Mouse (Mus musculus) spleen, postnatal 4 days (tissue): ENCODE measurements around the gene Prm3.

Source experiments
- DNase-seq, 2 experiments: peaks; one replicate each; pipeline ENCODE4 v3.0.0; 2022; ENCODE audit warnings: low spot score in 2 of 2

The Prm3 gene

DNA sequence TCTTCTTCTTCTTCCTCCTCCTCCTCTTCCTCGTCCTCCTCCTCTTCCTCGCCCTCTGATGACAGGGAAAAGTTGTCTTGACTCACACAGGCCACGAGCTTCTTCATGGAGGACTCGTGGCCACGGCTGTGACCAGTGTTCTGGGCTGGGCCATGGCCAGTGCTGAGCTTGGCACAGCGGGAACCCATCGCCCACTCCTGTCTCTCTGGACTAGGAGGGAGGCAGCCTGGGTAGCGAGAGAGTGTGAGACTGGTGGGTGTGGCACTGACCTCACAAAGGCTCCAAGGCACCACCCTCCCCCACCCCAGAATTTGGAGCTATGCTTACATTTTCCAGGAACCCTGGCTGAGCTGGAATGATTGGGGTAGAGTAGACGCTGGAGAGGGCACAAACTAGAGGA is at the start of gene Prm3:
Gene Prm3, minus strand, starts transcription at position 213 of the 400 bp plus-strand sequence.
- DNase-seq = no peak

GRCm38 (mm10) chr16:10840018-10840417 is 49.3 kb upstream of the Prm3 start:
- DNase-seq = no peak

DNA sequence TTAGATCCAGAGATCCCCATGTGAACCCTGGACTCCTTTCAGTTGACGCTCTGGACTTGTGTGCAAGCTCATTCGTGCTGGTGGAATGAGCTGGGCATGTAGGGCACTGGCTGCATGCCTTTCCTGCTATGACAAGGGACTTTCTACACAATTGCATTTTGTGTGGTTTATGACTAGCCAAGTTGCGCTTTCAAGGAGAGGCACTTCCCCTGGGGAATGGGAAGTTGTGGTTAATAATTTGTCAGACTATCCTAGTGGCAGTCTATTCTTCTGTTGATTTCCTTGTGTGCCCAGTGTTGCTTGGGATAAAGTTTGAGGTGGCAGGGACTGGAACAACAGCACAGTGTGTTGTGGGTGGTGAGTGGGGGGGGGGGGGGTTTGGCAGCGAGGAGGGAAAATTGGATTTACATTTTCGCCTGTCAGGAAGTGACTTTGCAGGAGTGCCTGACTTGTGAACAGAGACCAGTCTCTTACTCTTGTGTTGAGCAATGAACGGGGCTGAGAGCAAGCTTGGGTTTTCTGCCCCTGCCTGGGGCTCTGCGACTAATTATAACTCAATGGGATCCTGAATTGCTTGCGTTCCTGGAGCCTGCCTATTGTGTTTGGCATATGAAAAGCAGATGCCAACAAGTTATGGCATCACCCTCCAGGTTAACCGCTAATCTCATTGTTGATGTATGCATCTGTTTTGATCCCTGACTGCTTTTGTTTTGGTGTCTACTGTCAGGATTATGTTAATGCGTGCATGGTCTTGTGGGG is 48.0 kb upstream of the Prm3 start:
- DNase-seq = peak in 1 of 2 experiments; percentile 60

- DNase-seq = peak in 1 of 2 experiments; percentile 60
Observed at GRCm38 (mm10) chr16:10837903-10838302, 47.2 kb upstream of the Prm3 start.

- DNase-seq = peak in 1 of 2 experiments; percentile 59
Observed at GRCm38 (mm10) chr16:10837250-10837649, 46.5 kb upstream of the Prm3 start.

DNA sequence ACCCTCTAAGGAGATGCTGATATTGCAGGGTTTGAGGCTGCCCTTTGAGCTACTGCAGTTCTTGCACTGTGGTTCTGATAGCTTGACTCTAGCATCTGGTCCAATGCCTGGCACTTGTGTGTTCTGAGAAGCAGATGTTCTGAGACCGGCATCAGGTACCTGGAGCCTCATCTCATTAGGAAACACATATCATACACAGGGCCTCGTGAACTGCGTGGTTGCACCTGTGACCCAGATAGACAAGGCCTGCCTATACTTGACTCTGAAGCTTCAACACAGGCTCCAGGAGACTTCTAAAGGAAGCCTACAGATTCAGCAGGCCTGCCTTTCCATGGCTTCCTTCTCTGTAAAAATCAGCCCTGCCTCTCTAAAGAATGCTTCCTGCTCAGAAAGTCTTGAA is 45.7 kb upstream of the Prm3 start:
- no peak for DNase-seq

- peak; percentile 86 to 93 for DNase-seq
Observed at GRCm38 (mm10) chr16:10834911-10835587, 44.3 kb upstream of the Prm3 start, which contains the start of gene Rmi2. TSS of gene Rmi2 (plus strand) at chr16:10835059.

- DNase-seq = no peak
Observed at GRCm38 (mm10) chr16:10834542-10834910, 43.8 kb upstream of the Prm3 start.

GRCm38 (mm10) chr16:10828461-10828805 is 37.7 kb upstream of the Prm3 start:
- no peak for DNase-seq

- no peak for DNase-seq
Observed at GRCm38 (mm10) chr16:10827766-10828460, 37.2 kb upstream of the Prm3 start.

DNA sequence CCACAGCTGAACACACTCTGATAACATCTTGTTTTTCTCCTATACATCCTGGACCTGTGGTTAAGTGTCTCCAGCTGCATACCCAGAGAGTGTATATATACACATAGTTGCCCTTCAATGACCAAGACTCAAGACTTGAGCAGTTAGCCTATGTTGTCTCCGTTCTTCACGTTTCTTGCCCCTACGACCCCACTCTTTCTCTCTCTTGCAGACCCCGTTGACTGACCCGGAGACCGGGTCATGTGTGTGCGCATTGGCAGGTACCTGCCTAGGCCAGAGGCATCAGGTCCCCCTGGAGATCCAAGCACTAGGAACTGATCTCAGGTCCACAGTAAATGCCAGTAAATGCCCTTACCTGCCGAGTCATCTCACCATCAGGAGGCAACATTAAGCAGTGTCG is 36.6 kb upstream of the Prm3 start:
- no peak for DNase-seq

DNA sequence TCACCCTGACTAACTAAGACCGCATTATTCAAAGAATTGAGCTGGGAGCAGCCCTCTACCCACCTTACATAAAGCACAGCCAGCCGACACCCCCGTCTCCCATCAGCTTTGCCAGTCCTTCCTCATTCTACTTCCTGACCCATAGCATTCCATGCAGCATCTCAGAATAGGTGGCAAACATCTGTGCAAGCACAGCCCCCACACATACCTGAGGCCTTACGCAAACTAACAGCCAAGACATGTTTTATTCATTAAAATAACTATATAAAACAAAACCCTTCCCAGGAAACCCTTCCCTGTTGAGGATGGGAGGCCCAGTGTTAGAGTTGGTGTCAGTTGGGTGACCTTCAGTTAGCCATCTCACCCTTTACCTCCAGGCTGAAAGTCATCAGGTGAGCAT is 35.1 kb upstream of the Prm3 start:
- DNase-seq = no peak

DNA sequence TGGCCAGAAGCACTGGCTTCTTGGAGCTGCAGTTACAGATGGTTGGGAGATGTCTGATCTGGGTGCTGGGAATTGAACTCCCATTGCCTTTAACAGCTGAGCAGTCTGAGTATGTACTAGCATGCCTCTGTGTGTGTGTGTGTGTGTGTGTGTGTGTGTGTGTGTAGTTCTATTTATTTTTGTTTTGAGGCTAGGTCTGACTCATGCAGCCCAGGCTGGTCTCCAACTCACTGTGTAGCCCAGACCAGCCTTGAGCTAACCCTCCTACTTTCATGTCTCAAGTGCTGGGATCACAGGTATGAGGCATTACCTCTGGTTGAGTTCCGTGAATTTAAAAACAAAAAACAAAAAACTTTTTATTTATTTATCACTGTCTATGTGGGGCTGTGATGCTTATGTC is 33.8 kb upstream of the Prm3 start:
- no peak for DNase-seq

- no peak for DNase-seq
Observed at GRCm38 (mm10) chr16:10821387-10821786, 30.7 kb upstream of the Prm3 start.

DNA sequence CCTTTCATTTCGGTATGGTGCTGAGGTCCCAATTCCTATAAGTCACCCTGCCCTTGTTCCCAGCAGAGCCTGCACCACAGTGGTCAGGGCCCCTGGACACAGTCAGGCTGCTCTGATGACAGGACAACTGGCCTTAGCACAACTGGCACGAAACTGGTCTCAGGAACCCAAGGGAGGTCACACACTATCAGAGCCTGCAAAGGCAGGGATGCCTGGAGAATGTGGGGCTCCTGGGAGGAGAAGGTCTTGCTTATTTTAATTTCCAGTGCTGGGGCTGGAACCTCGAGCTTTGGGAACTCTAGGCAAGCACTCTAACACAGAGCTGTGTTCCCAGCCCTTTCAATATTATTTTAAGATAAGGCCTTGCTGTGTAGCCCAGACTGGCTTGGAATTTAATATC is 29.3 kb upstream of the Prm3 start:
- no peak for DNase-seq

- no peak for DNase-seq
Observed at GRCm38 (mm10) chr16:10818579-10819135, 27.9 kb upstream of the Prm3 start.

- no peak for DNase-seq
Observed at GRCm38 (mm10) chr16:10814864-10815263, 24.1 kb upstream of the Prm3 start.

DNA sequence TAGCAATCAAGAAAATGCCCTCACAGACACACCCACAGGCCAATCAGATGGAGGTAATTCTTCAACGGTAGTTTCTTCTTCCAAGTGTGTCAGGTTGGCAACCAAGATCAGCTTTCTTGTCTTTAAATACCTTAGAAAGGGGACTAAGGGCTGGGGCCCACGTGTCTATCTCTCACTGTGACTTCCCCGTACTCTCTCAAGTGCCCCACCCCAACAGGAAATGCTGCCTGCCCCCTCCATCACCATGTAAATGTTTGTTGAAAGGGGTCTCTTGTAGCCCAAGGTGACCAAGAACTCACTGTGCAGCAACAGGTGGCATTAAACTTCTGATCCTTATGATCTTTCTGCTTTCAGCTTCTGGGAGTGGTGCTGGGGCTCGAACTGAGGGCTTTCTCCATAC is 23.0 kb upstream of the Prm3 start:
- no peak for DNase-seq

DNA sequence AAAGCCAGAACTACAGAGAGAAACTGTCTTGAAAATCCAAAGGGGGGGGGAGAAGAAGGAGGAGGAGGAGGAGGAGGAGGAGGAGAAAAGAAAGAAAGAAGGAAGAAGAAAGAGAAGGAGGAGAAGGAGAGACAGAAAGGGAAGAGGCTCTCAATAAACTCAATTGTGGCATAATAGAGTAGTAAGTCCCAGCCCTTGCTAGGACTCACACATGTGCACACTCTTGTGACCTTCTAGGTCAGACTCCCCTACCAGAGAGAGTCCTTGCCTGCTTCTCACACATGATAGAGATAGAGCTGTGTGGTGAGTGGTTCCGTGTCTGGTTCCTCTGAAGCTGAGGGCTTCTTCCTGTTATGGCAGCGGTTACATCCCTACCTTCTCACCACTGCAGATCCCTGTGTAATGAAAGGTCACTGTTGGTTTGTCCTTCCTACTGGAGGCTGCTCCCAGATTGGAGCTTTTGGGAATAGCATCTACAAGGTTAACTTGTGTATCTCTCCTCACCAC is 22.2 kb upstream of the Prm3 start, which contains the start of gene Gm11172:
Gene Gm11172, plus strand, starts transcription at position 51 of the 507 bp plus-strand sequence.
- DNase-seq = no peak

DNA sequence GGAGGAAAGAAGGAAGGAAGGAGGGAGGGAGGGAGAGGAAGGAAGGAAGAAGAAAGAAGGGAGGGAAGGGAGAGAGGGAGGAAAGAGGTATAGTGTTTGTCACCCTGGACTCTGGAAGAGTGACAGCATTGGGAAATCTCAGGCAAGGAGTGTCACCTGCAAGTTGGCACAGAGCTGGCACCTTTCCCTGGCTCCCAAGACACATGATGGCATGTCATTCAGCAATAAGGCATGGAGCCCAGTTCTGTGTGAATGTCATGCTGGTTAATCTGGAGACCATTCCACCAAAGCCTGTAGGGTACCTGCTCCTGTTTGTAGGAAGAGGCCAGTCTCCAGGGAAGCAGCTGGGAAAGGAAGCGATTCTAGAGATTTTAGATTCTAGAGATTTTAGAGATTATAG is 19.7 kb upstream of the Prm3 start:
- no peak for DNase-seq

GRCm38 (mm10) chr16:10805789-10806527 is 15.2 kb upstream of the Prm3 start, which contains the start of gene Prm1:
TSS of gene Prm1 (minus strand) at chr16:10805839.
- DNase-seq = no peak
